Mouse (Mus musculus) kidney, adult 2 months (tissue): ENCODE results near the gene Crygd. TPM values are rescaled to one million over a fixed set of nuclear protein-coding genes. Genes with fewer than 3 reads are reported as not detected.
"Not testable (repeated sequence)": the region's sequence is repeated elsewhere in the genome, so short reads cannot be mapped to it uniquely, and the experiment has no call there.

Experiments
- DNase-seq: peaks from one replicate; pipeline ENCODE4 v3.0.0; 2021
- H3K27ac ChIP-seq: fragments of 200-500 bp; 2 replicates; pipeline ENCODE4 v1.5.1; 2012; ENCODE audit warnings: low read depth, low read length, control low read depth, inconsistent platforms; ENCODE audit not compliant: insufficient read depth
- H3K27me3 ChIP-seq: fragments of 200-500 bp; replicated peaks from 2 replicates; pipeline ENCODE4 v1.6.1; 2012; ENCODE audit warnings: mild to moderate bottlenecking, moderate library complexity, low read length, inconsistent platforms; ENCODE audit not compliant: control insufficient read depth, insufficient read depth
- H3K36me3 ChIP-seq: fragments of 200-500 bp; 2 replicates; pipeline ENCODE4 v1.6.1; 2012; ENCODE audit warnings: mild to moderate bottlenecking, moderate library complexity, low read length, inconsistent platforms; ENCODE audit not compliant: control insufficient read depth, insufficient read depth
- H3K4me1 ChIP-seq: fragments of 200-500 bp; 2 replicates; pipeline ENCODE4 v1.6.1; 2011; ENCODE audit warnings: low read length; ENCODE audit not compliant: control insufficient read depth, insufficient read depth
- H3K4me3 ChIP-seq: fragments of 200-500 bp; 2 replicates; pipeline ENCODE4 v1.5.1; 2011; ENCODE audit warnings: mild to moderate bottlenecking, low read depth, low read length, control low read depth; ENCODE audit not compliant: insufficient read depth
- CTCF ChIP-seq: fragments of 200-500 bp; conservative IDR thresholded peaks from 2 replicates; pipeline ENCODE4 v1.5.1; 2011; ENCODE audit warnings: low read depth, mild to moderate bottlenecking, control low read depth, low read length, moderate library complexity, mixed read lengths; ENCODE audit not compliant: insufficient read depth, insufficient read length
- POLR2A ChIP-seq: fragments of 200-500 bp; IDR thresholded peaks from one replicate; pipeline ENCODE4 v1.6.1; 2011; ENCODE audit warnings: low read depth, low read length, control low read depth
- WGBS: fragments of 180-500 bp; shearing (Covaris S2); methylation state at CpG from one replicate; pipeline ENCODE4 v1.1.7; 2018; 5-methylcytosine and 5-hydroxymethylcytosine counted together
- polyA plus RNA-seq: library from polyadenylated mRNA; depleted of rRNA; stranded (reverse); fragments of >200 nt; gene quantifications from 2 replicates; pipeline ENCODE4 v1.2.3, GENCODE M21; 2012

The Crygd gene
- polyA plus RNA-seq, 1 experiment, result not detected

DNA sequence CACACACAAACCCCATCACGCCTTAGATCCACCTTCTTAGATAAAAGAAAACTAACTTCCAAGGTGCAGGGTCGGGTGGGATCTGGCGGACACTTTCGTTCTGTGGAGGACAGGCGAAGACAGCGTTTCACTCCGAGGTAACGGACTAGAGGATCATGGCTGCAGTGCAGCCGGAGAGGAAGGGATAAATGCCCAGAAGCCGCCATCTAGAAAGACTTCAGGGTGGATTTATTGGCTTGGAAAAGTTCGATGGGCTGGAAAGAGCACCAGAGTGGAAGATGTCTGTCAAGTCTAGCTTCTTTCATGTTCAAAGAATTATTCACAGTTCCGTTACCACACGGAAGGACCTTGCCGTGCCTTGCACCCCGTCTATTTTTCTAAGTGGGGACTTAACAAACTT is 949 bp upstream of the Crygd start:
- DNase-seq, result no peak

DNA sequence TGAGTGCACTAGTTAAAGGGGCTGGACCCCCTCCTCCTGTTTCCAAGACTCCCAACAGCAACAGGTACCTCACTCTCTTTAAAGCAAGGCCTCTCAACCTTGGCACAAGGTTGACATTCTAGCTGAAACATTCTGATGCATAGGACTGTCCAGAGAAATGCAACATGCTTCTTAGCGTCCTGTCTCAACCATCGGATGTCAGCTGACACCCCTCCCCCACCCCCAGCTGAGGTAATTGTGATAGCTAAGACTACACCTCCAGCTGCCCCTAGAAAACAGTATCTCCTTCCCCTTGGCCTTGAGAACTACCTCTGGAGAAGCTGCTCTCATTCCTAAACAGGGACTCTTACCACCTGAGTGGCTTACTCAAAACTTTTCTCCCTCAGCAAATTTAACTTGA is 11.1 kb downstream of the Crygd start:
- no peak for DNase-seq
- Histone ChIP-seq H3K27me3 (no peaks in the 10 kb centered on the region), H3K4me3 (no peak overlapping the region), H3K4me1 (no peaks in the 10 kb centered on the region), H3K36me3 (no peaks in the 10 kb centered on the region), H3K27ac (no peak overlapping the region)
- 44% methylated on average over 2 of the region's 2 CpGs for WGBS
- TF ChIP-seq CTCF, result no peak
- TF ChIP-seq POLR2A, result no peak

More for the DNA sequence above, 949 bp upstream of the Crygd start:
- Histone ChIP-seq H3K4me1 (no peaks in the 10 kb centered on the region), H3K27ac (no peak overlapping the region), H3K4me3 (no peak overlapping the region), H3K36me3 (no peaks in the 10 kb centered on the region), H3K27me3 (no peaks in the 10 kb centered on the region)
- WGBS, result 48% methylated on average over 15 of the region's 15 CpGs
- TF ChIP-seq POLR2A (no peak), CTCF (no peak)

DNA sequence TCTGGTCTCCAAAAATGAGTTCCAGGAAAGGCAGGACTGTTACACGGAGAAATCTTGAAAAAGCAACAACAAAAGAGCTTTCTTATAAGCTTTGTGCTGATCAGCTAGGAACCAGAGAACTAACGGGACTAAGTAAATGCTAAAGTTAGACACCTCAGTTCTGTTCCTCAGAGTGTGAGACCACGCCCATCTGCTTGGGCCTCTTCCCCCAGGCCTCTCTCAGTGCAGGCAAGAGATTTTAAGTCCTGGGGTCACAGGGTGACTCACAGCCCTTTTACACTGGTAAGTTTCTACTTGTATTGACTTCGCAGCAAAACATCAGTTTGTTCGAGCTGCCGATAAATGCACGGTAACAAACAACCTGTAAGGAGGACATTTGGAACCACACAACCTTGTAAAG is 11.6 kb downstream of the Crygd start:
- no peaks in the 10 kb centered on the region for H3K27me3 ChIP-seq
- H3K4me1 ChIP-seq, result no peaks in the 10 kb centered on the region
- 69% methylated on average over 7 of the region's 7 CpGs for WGBS
- no peak overlapping the region for H3K4me3 ChIP-seq
- no peaks in the 10 kb centered on the region for H3K36me3 ChIP-seq
- no peak overlapping the region for H3K27ac ChIP-seq
- no peak for DNase-seq
- TF ChIP-seq CTCF (no peak), POLR2A (no peak)

DNA sequence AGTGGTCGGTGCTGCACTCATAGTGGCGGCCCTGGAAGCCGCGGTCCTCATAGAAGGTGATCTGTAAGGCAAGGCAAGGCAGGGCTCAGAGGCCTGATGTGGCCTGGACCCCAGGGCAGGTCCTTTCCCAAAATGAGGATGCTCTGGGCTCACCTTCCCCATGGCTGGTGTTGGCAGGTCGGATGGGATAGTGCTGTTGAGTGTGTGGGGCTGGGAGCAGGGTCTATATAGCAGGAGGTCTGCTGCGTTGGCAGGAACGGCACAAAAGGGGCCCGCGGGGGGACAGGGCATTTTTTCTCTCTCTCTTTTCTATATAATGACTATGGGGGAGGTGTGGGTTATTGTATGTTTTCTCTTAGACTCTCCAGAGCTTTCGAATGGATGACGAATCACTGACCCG is 12.3 kb downstream of the Crygd start, which contains the start of gene Cryge:
Cryge (minus strand) TSS at position 198 of the 400 bp plus-strand sequence.
- not testable (repeated sequence) for H3K27ac ChIP-seq, DNase-seq, H3K4me3 ChIP-seq, H3K4me1 ChIP-seq, H3K27me3 ChIP-seq, H3K36me3 ChIP-seq
- WGBS, result 74% methylated on average over 12 of the region's 12 CpGs

DNA sequence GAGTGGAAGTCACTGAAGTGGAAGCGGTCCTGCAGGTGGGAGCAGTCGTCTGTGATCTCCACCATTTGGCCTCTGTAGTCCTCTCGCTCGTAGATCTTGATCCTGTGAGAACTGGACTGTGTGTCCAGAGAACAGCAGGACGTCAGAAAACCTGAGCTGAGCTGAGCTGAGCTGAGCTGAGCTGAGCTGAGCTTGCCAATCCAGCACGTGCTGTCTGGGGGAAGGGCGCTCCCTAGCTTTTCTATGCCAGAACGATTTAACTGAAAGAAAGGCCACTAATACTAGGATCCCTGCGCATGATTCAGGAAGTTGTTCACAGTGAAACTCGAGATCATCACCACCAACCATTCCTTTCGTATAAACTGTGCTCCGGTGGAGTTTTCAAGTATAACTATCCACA is 14.5 kb downstream of the Crygd start:
- no peaks in the 10 kb centered on the region for H3K36me3 ChIP-seq
- TF ChIP-seq POLR2A (no peak), CTCF (no peak)
- peak; percentile 65 for DNase-seq
- 31% methylated on average over 12 of the region's 12 CpGs for WGBS
- no peak overlapping the region for H3K4me3 ChIP-seq
- H3K4me1 ChIP-seq, result no peaks in the 10 kb centered on the region
- no peak overlapping the region for H3K27ac ChIP-seq
- H3K27me3 ChIP-seq, result no peaks in the 10 kb centered on the region

DNA sequence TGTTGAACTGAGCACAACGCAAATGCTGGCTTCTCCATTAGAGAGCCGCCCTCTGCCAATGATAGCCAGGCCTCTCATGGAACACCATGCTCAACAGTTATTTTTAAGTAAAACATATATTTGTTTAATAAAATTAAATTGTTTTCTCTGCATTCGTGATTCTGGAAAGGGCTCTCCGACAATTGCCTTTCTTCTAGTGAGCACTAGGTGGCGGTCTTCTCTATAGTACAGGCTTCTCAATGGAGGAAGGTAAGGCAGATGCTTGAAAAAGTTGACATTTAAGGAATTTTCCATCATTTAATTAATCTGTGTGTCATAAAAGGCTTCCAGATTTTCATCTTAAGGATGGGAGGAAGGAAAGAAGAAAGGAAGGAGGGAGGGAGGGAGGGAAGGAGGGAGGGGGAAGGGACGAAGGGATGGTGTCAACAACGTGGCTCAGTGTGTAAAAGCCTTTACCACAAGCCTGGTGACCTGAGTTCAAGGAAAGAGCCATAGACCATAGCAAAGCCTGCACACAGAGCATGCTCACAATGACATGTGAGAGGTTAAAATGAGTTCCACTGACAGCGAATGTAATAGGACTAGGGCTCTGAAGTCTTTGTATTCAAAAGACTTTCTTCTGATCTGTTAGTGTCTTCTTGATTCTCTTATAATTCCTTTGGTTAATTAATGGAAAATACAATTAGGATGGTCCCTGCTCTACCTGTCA is 16.7 kb downstream of the Crygd start:
- no peak overlapping the region for H3K4me3 ChIP-seq
- no peaks in the 10 kb centered on the region for H3K36me3 ChIP-seq
- no peaks in the 10 kb centered on the region for H3K4me1 ChIP-seq
- DNase-seq, result peak; percentile 43
- 28% methylated on average over 8 of the region's 8 CpGs for WGBS
- no peak overlapping the region for H3K27ac ChIP-seq
- TF ChIP-seq POLR2A, result no peak
- 0 out of 2 replicates have a peak, but pooled peaks have one; percentile 4 for TF ChIP-seq CTCF
- no peaks in the 10 kb centered on the region for H3K27me3 ChIP-seq

DNA sequence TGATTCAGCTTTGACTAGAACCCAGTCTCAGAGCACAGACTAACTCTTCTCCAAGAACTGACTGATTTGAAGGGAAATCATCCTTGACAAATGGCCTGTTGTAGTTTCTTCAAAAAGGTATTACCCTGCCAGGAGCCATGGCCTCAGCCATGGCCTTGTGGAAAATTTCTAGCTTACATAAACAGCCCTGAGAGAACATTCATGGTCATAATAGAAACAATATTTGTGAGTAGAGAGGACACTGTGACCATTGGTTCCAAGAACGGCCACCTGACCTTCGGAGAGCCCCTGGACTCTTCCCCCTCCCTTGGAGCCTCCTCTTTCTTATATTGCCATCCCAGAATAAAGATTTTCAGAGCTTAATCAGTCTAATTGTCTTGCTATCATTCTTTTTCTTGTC is 19.8 kb downstream of the Crygd start:
- no peaks in the 10 kb centered on the region for H3K36me3 ChIP-seq
- WGBS, result 82% methylated on average over 2 of the region's 2 CpGs
- TF ChIP-seq POLR2A (no peak), CTCF (no peak)
- DNase-seq, result no peak
- H3K27me3 ChIP-seq, result no peaks in the 10 kb centered on the region
- H3K4me1 ChIP-seq, result no peaks in the 10 kb centered on the region
- H3K27ac ChIP-seq, result no peak overlapping the region
- no peak overlapping the region for H3K4me3 ChIP-seq

DNA sequence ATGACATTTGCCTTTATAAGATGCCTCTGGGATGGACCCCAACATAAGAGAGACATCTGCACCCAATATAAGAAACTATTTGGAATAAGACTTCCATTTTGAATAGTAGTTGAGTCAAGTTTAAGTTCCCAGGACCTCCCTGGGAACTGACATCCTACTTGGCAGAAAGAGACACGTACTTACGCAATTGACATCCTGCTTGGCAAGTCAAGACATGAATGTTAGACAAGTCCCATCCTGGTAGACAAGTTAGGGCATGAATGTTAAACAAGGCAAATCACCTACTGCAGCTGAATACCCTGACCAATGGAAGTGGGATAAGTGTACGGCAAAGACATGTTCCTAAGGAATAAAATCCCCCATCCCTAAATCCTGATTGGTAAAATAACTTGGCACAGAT is 21.4 kb downstream of the Crygd start:
- no peak for DNase-seq
- H3K36me3 ChIP-seq, result no peaks in the 10 kb centered on the region
- 93% methylated on average over 3 of the region's 3 CpGs for WGBS
- no peaks in the 10 kb centered on the region for H3K27me3 ChIP-seq
- TF ChIP-seq CTCF (no peak), POLR2A (no peak)
- H3K4me3 ChIP-seq, result no peak overlapping the region
- no peaks in the 10 kb centered on the region for H3K4me1 ChIP-seq
- no peak overlapping the region for H3K27ac ChIP-seq
